Mouse (Mus musculus) hindbrain, embryonic 12.5 days (tissue): ENCODE results near the gene Pitpnm2. TPM values are rescaled to one million over a fixed set of nuclear protein-coding genes. Genes with fewer than 3 reads are reported as not detected.
"Not testable (repeated sequence)": the region's sequence is repeated elsewhere in the genome, so short reads cannot be mapped to it uniquely, and the experiment has no call there.

ENCODE experiments used
- ATAC-seq: fragments of 200-750 bp; cut with Nextera tagmentation; 2 replicates; pipeline ENCODE4 v1.8.0; 2017; ENCODE audit warnings: moderate TSS enrichment; ENCODE audit not compliant: low FRiP score
- H3K27ac ChIP-seq: fragments of 300-500 bp; sonication (generic); 2 replicates; pipeline ENCODE4 v1.5.1; 2016; ENCODE audit warnings: mild to moderate bottlenecking
- H3K27me3 ChIP-seq: fragments of 300-500 bp; sonication (generic); 2 replicates; pipeline ENCODE4 v1.6.1; 2016; ENCODE audit warnings: mild to moderate bottlenecking
- H3K36me3 ChIP-seq: fragments of 300-500 bp; sonication (generic); 2 replicates; pipeline ENCODE4 v1.6.1; 2016; ENCODE audit warnings: mild to moderate bottlenecking
- H3K4me1 ChIP-seq: fragments of 300-500 bp; sonication (generic); 2 replicates; pipeline ENCODE4 v1.6.1; 2016
- H3K4me2 ChIP-seq: fragments of 300-500 bp; sonication (generic); replicated peaks from 2 replicates; pipeline ENCODE4 v1.6.1; 2016; ENCODE audit warnings: mild to moderate bottlenecking
- H3K4me3 ChIP-seq: fragments of 300-500 bp; sonication (generic); 2 replicates; pipeline ENCODE4 v1.5.1; 2016; ENCODE audit warnings: mild to moderate bottlenecking
- H3K9ac ChIP-seq: fragments of 300-500 bp; sonication (generic); 2 replicates; pipeline ENCODE4 v1.6.1; 2016; ENCODE audit warnings: mild to moderate bottlenecking, moderate library complexity
- H3K9me3 ChIP-seq: fragments of 300-500 bp; sonication (generic); replicated peaks from 2 replicates; pipeline ENCODE4 v1.6.1; 2016; ENCODE audit warnings: mild to moderate bottlenecking
- WGBS: fragments of 180-500 bp; shearing (Covaris S2); methylation state at CpG from one replicate; pipeline ENCODE4 v1.1.7; 2016; 5-methylcytosine and 5-hydroxymethylcytosine counted together
- polyA plus RNA-seq: library from polyadenylated mRNA; unstranded; fragments of >200 nt; fragmentation: Nextera tagmentation; extraction: Ambion mirVana; gene quantifications from 2 replicates; pipeline ENCODE4 v1.2.1, GENCODE M21; 2016

Gene Pitpnm2
- polyA plus RNA-seq, 1 experiment from 2014 or later = 7.0 TPM

DNA sequence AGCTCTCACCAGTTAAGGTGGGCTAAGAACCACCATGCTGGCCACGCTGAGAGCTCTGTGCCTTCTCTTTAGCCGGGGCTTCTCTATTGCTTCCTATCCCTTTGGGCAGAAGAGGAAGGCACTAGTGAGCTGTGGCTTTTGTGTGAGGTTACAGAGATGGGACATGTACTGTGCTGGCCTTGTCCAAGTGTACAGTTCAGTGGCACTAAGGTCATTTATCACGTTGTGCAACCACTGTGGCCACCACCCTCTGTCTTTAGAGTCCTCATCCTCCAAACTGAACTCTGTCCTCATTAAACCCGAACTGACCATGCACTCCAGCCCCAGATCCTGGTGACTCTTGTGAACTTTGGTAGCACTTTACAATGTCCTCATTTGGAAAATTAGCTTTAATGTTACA, 23.1 kb downstream of the Pitpnm2 start:
- Histone ChIP-seq H3K4me2 (no peak overlapping the region), H3K9ac (no peak overlapping the region), H3K27ac (no peak overlapping the region; the same call in 1 of the 2 replicates), H3K4me1 (peaks cover 39% of the 10 kb centered on the region), H3K27me3 (no peaks in the 10 kb centered on the region; the same call in 1 of the 2 replicates), H3K4me3 (no peak overlapping the region), H3K9me3 (no peaks in the 10 kb centered on the region), H3K36me3 (no peaks in the 10 kb centered on the region)
- no peak for ATAC-seq
- WGBS = 86% methylated on average over 4 of the region's 4 CpGs

GRCm38 (mm10) chr5:124225891-124226290, 23.7 kb downstream of the Pitpnm2 start:
- no peak overlapping the region for H3K4me2 ChIP-seq
- ATAC-seq = no peak
- H3K27ac ChIP-seq = no peak overlapping the region
- H3K9ac ChIP-seq = no peak overlapping the region
- 87% methylated on average over 7 of the region's 7 CpGs for WGBS
- no peak overlapping the region for H3K4me3 ChIP-seq
- no peaks in the 10 kb centered on the region for H3K36me3 ChIP-seq
- H3K4me1 ChIP-seq = peaks cover 39% of the 10 kb centered on the region
- no peaks in the 10 kb centered on the region; the same call in 1 of the 2 replicates for H3K27me3 ChIP-seq
- H3K9me3 ChIP-seq = no peaks in the 10 kb centered on the region

GRCm38 (mm10) chr5:124224321-124225092, 25.1 kb downstream of the Pitpnm2 start:
- WGBS = 61% methylated on average over 16 of the region's 16 CpGs
- H3K4me2 ChIP-seq = no peak overlapping the region
- no peak overlapping the region for H3K27ac ChIP-seq
- ATAC-seq = no peak
- H3K4me3 ChIP-seq = no peak overlapping the region
- H3K9me3 ChIP-seq = no peaks in the 10 kb centered on the region
- no peaks in the 10 kb centered on the region for H3K27me3 ChIP-seq
- H3K36me3 ChIP-seq = no peaks in the 10 kb centered on the region
- H3K9ac ChIP-seq = no peak overlapping the region
- H3K4me1 ChIP-seq = peaks cover 41% of the 10 kb centered on the region

DNA sequence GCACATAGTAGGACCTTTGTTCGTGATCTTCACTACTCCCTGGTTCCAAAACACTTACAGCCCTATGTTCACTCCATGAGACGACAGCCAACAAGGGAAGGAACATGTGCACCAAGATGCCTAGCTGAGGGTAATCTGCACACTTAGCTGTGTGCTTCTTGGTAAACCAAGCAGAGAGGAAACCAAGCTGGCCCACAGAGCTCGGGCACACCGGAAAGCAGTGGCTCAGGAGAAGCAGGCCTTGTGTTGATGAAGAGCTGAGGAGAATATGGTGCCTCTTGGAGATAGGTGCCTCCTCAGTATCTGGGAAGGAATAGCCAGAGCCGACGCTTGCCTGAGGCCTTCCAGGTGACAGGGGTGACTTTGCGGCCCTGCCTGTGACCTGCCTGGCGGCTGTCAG, 26.0 kb downstream of the Pitpnm2 start:
- Histone ChIP-seq H3K27me3 (no peaks in the 10 kb centered on the region), H3K9me3 (no peaks in the 10 kb centered on the region), H3K4me3 (no peak overlapping the region), H3K36me3 (no peaks in the 10 kb centered on the region), H3K27ac (no peak overlapping the region), H3K4me2 (no peak overlapping the region), H3K9ac (no peak overlapping the region), H3K4me1 (peaks cover 46% of the 10 kb centered on the region)
- ATAC-seq = no peak
- WGBS = 87% methylated on average over 8 of the region's 8 CpGs

DNA sequence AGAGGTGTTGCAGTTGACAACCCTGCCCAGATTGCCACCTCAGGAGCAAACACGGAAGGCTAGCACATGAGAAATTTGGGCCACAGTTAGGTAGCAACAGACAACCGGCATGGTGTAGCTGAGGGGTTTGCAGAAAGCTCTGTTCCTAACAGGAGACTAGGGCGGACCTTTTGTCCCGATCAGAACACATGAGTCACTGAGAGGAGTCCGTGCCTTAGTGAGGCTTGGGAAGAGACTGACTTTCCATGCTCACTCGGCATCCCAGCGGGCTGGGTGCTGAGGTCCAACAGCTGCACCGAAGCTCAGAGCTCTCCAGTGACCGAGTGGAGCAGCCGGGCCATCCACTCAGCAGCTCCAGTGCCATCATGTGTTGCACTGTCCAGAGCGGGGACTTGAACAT, 26.9 kb downstream of the Pitpnm2 start:
- H3K27ac ChIP-seq = no peak overlapping the region
- no peak overlapping the region for H3K4me3 ChIP-seq
- H3K36me3 ChIP-seq = no peaks in the 10 kb centered on the region
- WGBS = 90% methylated on average over 11 of the region's 11 CpGs
- no peak overlapping the region for H3K9ac ChIP-seq
- ATAC-seq = no peak
- no peaks in the 10 kb centered on the region for H3K27me3 ChIP-seq
- no peak overlapping the region for H3K4me2 ChIP-seq
- H3K9me3 ChIP-seq = no peaks in the 10 kb centered on the region
- H3K4me1 ChIP-seq = peaks cover 51% of the 10 kb centered on the region

DNA sequence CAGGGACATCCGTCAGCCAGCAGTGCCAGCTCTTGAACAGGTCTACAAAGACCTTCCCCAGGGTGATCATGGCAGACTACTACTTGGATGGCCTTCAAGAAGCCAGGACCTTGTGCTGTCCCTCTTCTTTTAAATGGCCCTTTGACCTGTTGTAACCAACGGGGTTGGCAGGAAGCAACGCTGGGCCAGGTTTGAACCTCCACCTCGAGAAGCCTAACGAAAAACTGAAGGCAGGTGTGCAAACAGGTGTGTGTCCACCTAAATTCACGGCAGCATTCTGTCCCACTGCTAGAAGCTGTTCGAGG, 27.9 kb downstream of the Pitpnm2 start:
- no peak overlapping the region for H3K9ac ChIP-seq
- ATAC-seq = no peak
- 85% methylated on average over 7 of the region's 7 CpGs for WGBS

GRCm38 (mm10) chr5:124221037-124221735, 28.4 kb downstream of the Pitpnm2 start:
- Histone ChIP-seq H3K36me3 (no peaks in the 10 kb centered on the region), H3K27me3 (no peaks in the 10 kb centered on the region), H3K9ac (no peak overlapping the region), H3K27ac (no peak overlapping the region), H3K4me1 (peaks cover 39% of the 10 kb centered on the region), H3K4me3 (no peak overlapping the region), H3K4me2 (no peak overlapping the region), H3K9me3 (no peaks in the 10 kb centered on the region)
- ATAC-seq = no peak
- WGBS = 71% methylated on average over 7 of the region's 7 CpGs

More for the DNA sequence above, 27.9 kb downstream of the Pitpnm2 start:
- Histone ChIP-seq H3K4me2 (no peak overlapping the region), H3K4me3 (no peak overlapping the region), H3K9me3 (no peaks in the 10 kb centered on the region), H3K4me1 (peaks cover 44% of the 10 kb centered on the region), H3K27me3 (no peaks in the 10 kb centered on the region), H3K27ac (no peak overlapping the region), H3K36me3 (no peaks in the 10 kb centered on the region)

DNA sequence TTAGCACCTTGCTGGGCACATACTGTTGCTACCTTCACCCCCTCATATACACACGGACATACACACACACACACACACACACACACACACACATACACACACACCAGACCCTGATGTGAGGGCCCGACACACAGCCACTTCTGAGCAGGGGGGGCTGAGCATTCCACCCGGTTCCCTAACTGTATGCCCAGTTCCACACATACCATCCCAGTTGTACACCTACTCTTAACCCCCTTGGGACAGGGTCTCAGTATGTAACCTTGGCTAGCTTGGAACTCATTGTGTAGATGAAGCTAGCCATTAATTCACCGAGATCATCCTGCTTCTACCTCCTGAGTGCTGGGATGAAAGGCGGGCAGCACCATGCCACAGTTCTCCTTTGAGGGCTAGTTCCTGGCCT, 29.0 kb downstream of the Pitpnm2 start:
- ATAC-seq = no peak
- Histone ChIP-seq H3K27ac (no peak overlapping the region), H3K36me3 (no peaks in the 10 kb centered on the region), H3K4me1 (peaks cover 34% of the 10 kb centered on the region), H3K9me3 (no peaks in the 10 kb centered on the region), H3K27me3 (no peaks in the 10 kb centered on the region), H3K4me3 (no peak overlapping the region), H3K4me2 (no peak overlapping the region), H3K9ac (no peak overlapping the region)
- WGBS = 88% methylated on average over 5 of the region's 5 CpGs

DNA sequence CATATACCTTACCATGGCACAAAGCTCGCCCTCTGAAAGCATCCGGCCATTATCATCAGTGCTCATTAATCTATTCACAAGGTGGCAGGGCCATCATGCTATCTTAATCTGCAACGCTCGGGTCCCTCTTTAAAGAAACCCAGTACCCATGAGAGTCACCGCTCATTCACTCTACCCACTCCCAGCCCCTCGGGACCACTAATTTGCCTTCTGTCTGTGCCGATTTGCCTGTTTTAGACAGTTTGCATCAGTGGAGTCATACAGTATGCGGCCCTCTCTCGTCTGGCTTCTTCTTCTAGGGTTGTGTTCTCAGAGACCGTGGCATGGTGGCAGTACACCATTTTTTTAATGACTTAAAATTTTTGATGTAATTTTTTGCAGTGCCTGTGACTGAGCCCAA, 30.1 kb downstream of the Pitpnm2 start:
- 71% methylated on average over 10 of the region's 10 CpGs for WGBS

GRCm38 (mm10) chr5:124218986-124219385, 30.6 kb downstream of the Pitpnm2 start:
- 70% methylated on average over 7 of the region's 7 CpGs for WGBS
- H3K36me3 ChIP-seq = no peaks in the 10 kb centered on the region
- H3K4me1 ChIP-seq = peaks cover 30% of the 10 kb centered on the region
- H3K27ac ChIP-seq = no peak overlapping the region
- no peak overlapping the region for H3K4me3 ChIP-seq
- no peak for ATAC-seq
- H3K27me3 ChIP-seq = no peaks in the 10 kb centered on the region
- no peaks in the 10 kb centered on the region for H3K9me3 ChIP-seq
- no peak overlapping the region for H3K9ac ChIP-seq
- H3K4me2 ChIP-seq = no peak overlapping the region

More for the DNA sequence above, 30.1 kb downstream of the Pitpnm2 start:
- Histone ChIP-seq H3K4me2 (no peak overlapping the region), H3K4me1 (peaks cover 34% of the 10 kb centered on the region), H3K36me3 (no peaks in the 10 kb centered on the region), H3K9me3 (no peaks in the 10 kb centered on the region), H3K9ac (no peak overlapping the region), H3K4me3 (no peak overlapping the region), H3K27me3 (no peaks in the 10 kb centered on the region), H3K27ac (peak overlapping the region; percentile 35; the same call in 1 of the 2 replicates)
- ATAC-seq = 0 out of 2 replicates have a peak, but pooled peaks have one; percentile 38

- peaks cover 2% of the 10 kb centered on the region; the same call in 1 of the 2 replicates for H3K27me3 ChIP-seq
- no peak overlapping the region for H3K27ac ChIP-seq
- no peak for ATAC-seq
- H3K4me3 ChIP-seq = no peak overlapping the region
- no peak overlapping the region for H3K9ac ChIP-seq
- no peaks in the 10 kb centered on the region for H3K9me3 ChIP-seq
- no peak overlapping the region for H3K4me2 ChIP-seq
- H3K4me1 ChIP-seq = peaks cover 29% of the 10 kb centered on the region
- 55% methylated on average over 8 of the region's 8 CpGs for WGBS
- H3K36me3 ChIP-seq = no peaks in the 10 kb centered on the region
These were observed 31.9 kb downstream of the Pitpnm2 start for GRCm38 (mm10) chr5:124217566-124218249.

DNA sequence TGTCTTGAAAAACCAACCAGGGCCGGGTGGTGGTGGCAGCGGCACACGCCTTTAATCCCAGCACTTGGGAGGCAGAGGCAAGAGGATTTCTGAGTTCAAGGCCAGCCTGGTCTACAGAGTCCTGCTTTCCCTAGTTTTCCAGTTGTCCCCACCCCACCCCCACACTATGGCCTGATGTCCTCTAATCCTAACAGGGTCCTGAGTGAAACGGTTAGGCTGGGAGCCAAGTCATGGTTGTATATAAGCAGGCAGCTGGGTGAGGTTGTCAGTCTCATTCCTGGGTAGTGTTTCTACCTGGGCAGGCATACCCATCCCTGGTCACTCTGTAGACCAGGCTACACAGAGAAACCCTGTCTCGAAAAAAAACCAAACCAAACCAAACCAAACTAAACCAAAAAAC, 32.5 kb downstream of the Pitpnm2 start:
- 92% methylated on average over 5 of the region's 5 CpGs for WGBS
- peaks cover 29% of the 10 kb centered on the region for H3K4me1 ChIP-seq
- H3K27me3 ChIP-seq, H3K9me3 ChIP-seq, H3K4me2 ChIP-seq, ATAC-seq, H3K27ac ChIP-seq, H3K9ac ChIP-seq, H3K4me3 ChIP-seq, H3K36me3 ChIP-seq: not testable (repeated sequence)
